In the genomic region with DNA sequence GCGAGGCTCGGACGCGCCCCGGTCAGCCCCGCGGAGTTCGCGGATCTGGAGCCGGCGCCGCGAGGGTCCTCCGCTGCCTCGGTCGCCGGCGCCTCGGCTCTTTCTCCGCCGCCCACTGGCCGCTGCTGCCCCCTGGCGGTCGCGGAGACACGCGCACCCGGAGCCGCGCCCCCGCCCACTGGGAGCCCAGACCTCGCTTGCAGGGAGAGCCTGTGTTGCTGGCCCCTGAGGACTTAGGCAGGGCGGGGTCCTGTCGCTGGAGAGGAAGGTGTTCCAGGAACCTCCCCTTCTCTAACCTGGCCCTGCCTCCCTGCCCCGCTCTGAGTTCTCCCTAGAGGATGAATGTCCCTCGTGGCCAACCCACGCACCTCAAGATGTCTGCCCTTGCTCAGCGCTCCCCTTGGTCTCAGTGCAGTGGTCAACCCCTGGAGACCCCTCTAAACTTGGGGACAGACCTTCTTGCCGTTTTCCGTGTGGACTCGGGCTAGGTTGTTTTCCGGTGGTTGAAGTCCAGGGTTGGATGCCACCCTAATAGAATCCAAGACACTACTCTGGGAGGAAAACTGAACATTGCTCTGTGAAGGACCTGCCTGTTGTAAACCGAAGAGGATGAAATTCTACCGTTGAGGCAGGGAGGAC, we compare ENCODE assay signal across 8 mouse cellular contexts. TPM values are rescaled to one million over a fixed set of nuclear protein-coding genes. Genes with fewer than 3 reads are reported as not detected.
A peak's percentile ranks its signal among the peaks of the same experiment; 100 is the strongest.
DNase-seq lines count a peak whose midpoint lies in the region; ATAC-seq lines count a peak whose summit lies in the region.

No protein-coding gene starts in this region.

- ATAC-seq in intestine, embryonic 14.5 days (replicated peaks; ENCODE audit: low FRiP score, low TSS enrichment, low read depth): peak; percentile 71
- peak; percentile 62 for ATAC-seq in megakaryocyte-erythroid progenitor cell, adult 5-6 weeks (replicated peaks; ENCODE audit: low FRiP score, low TSS enrichment, poor library complexity, severe bottlenecking)

- H3K27ac ChIP-seq in intestine, embryonic 14.5 days (ENCODE audit: low read depth): peak overlapping the region; percentile 78

- H3K9me3 ChIP-seq in intestine, embryonic 14.5 days (ENCODE audit: control insufficient read depth, low read length): no peaks in the 10 kb centered on the region

- H3K4me2 ChIP-seq in intestine, embryonic 14.5 days (ENCODE audit: low read length): peak overlapping the region; percentile 58

- H3K9ac ChIP-seq in intestine, embryonic 14.5 days (ENCODE audit: low read length): peak overlapping the region; percentile 84

- 15% methylated on average over 37 of the region's 44 CpGs for WGBS in intestine, embryonic 14.5 days

- peak; percentile 96 for DNase-seq in adrenal gland, postnatal 10 days
- peak; percentile 77 for DNase-seq in embryo, embryonic 11.5 days (ENCODE audit: low read depth, low spot score)
- peak; percentile 76 to 84 for DNase-seq in gastrocnemius, postnatal 36 days
- DNase-seq in intestine, embryonic 14.5 days (ENCODE audit: low spot score): peak; percentile 98
- DNase-seq in left cerebral cortex, postnatal 25 days (ENCODE audit: low spot score in 2 of 2): peak; percentile 73 to 83
- peak; percentile 83 to 88 for DNase-seq in right cerebral cortex, postnatal 10 days (ENCODE audit: low spot score in 2 of 2)
- DNase-seq in urinary bladder, postnatal 10 days (ENCODE audit: low spot score): peak; percentile 70

- no peaks in the 10 kb centered on the region for H3K27me3 ChIP-seq in intestine, embryonic 14.5 days (replicated peaks; ENCODE audit: control insufficient read depth, insufficient read depth, low read length)

- peak overlapping the region; percentile 76 for H3K4me3 ChIP-seq in intestine, embryonic 14.5 days (ENCODE audit: low read depth, low read length)

- intact Hi-C loops in gastrocnemius, postnatal 36 days (cut with DNase I): loop anchor here (1.0 kb wide), 1 partner anchor 277 kb away; no protein-coding TSS in a partner anchor
- intact Hi-C loops in left cerebral cortex, postnatal 25 days (cut with DNase I): loop anchor here (5.0 kb wide), 2 partner anchors 76 to 211 kb away; no protein-coding TSS in a partner anchor

- no peaks in the 10 kb centered on the region for H3K36me3 ChIP-seq in intestine, embryonic 14.5 days (ENCODE audit: control insufficient read depth, insufficient read depth, low read length)

- peaks cover 7% of the 10 kb centered on the region for H3K4me1 ChIP-seq in intestine, embryonic 14.5 days (replicated peaks; ENCODE audit: control insufficient read depth, insufficient read depth, low read length)

RNA-seq across cellular contexts. Expression of a gene that starts 0.7 kb away (rescaled TPM):
- total RNA-seq in adrenal gland, postnatal 10 days (2021): 1 to 10 TPM; 3.6 to 7.3 TPM
- total RNA-seq in gastrocnemius, postnatal 36 days (2021): under 1 TPM; 0.79 to 0.84 TPM
- 8.4 and 8.7 TPM in 2 replicates for polyA plus RNA-seq in intestine, embryonic 14.5 days (2014; fragmentation: Nextera tagmentation; extraction: Ambion mirVana)
- total RNA-seq in left cerebral cortex, postnatal 25 days (2021): 10 to 100 TPM in 1 of 2 experiments, 1 to 10 TPM in 1; 8.5 to 12.5 TPM
- total RNA-seq in megakaryocyte-erythroid progenitor cell, adult 5-6 weeks (2014; fragmentation: Nextera tagmentation): 0.07 and 0.84 TPM in 2 replicates
- not detected in 2 replicates for total RNA-seq in megakaryocyte-erythroid progenitor cell, adult 5-6 weeks (2017)

RNA-seq across cellular contexts. Expression of a gene that starts 49.3 kb away (rescaled TPM):
- 10 to 100 TPM; 52.2 to 54.0 TPM for total RNA-seq in adrenal gland, postnatal 10 days (2021)
- 10 to 100 TPM; 31.0 to 38.7 TPM for total RNA-seq in gastrocnemius, postnatal 36 days (2021)
- 66.1 and 67.6 TPM in 2 replicates for polyA plus RNA-seq in intestine, embryonic 14.5 days (2014; fragmentation: Nextera tagmentation; extraction: Ambion mirVana)
- 10 to 100 TPM; 42.7 to 43.0 TPM for total RNA-seq in left cerebral cortex, postnatal 25 days (2021)
- total RNA-seq in megakaryocyte-erythroid progenitor cell, adult 5-6 weeks (2014; fragmentation: Nextera tagmentation): 16.6 and 28.4 TPM in 2 replicates
- 39.7 and 51.5 TPM in 2 replicates for total RNA-seq in megakaryocyte-erythroid progenitor cell, adult 5-6 weeks (2017)

Comparison
In these comparisons a context has a peak if more than half of its experiments do, and no peak if none do; other contexts are left out.
1. Peak in every context shown above with its lines: DNase-seq, ATAC-seq, H3K4me3 ChIP-seq and H3K27ac ChIP-seq.